Mouse (Mus musculus) MEL (cell line): ENCODE data around the gene Tor4a.

Source experiments
- CTCF ChIP-seq, 3 experiments: IDR thresholded peaks in 2 of 3; conservative IDR thresholded peaks in 1 of 3; 2 replicates each; pipeline ENCODE4 v1.5.1; 2011 to 2012; ENCODE audit warnings: low read length in 3 of 3, low read depth in 2 of 3, mild to moderate bottlenecking in 2 of 3, improper control_type of control experiment in 1 of 3, inconsistent platforms in 1 of 3, mixed read lengths in 1 of 3, moderate library complexity in 1 of 3; ENCODE audit not compliant: control insufficient read depth in 1 of 3, insufficient read depth in 1 of 3, poor library complexity in 1 of 3, severe bottlenecking in 1 of 3
- EP300 ChIP-seq, 2 experiments: IDR thresholded peaks; 2 replicates each; pipeline ENCODE4 v1.6.1; 2011; ENCODE audit warnings: improper control_type of control experiment in 2 of 2, low read length in 2 of 2, low read depth in 1 of 2, mild to moderate bottlenecking in 1 of 2
- ETS1 ChIP-seq: IDR thresholded peaks from 2 replicates; pipeline ENCODE4 v1.6.1; 2012; ENCODE audit warnings: low read depth, mild to moderate bottlenecking, inconsistent platforms, low read length, improper control_type of control experiment, moderate library complexity
- KAT2A ChIP-seq: conservative IDR thresholded peaks from 2 replicates; pipeline ENCODE4 v1.6.1; 2012; ENCODE audit warnings: low read depth, low read length, improper control_type of control experiment, inconsistent platforms
- MAX ChIP-seq: IDR thresholded peaks from 2 replicates; pipeline ENCODE4 v1.6.1; 2011; ENCODE audit warnings: low read length, improper control_type of control experiment
- MYC ChIP-seq: IDR thresholded peaks from 2 replicates; pipeline ENCODE4 v1.6.1; 2011; ENCODE audit warnings: low read depth, mild to moderate bottlenecking, low read length, improper control_type of control experiment, moderate library complexity
- NRF1 ChIP-seq: IDR thresholded peaks from 2 replicates; pipeline ENCODE4 v1.6.1; 2014; ENCODE audit warnings: low read depth, mild to moderate bottlenecking, inconsistent platforms, low read length, improper control_type of control experiment, moderate library complexity; ENCODE audit not compliant: poor library complexity, insufficient read depth, severe bottlenecking
- POLR2A ChIP-seq, 2 experiments: IDR thresholded peaks; 2 replicates each; pipeline ENCODE4 v1.6.1; 2011 to 2012; ENCODE audit warnings: low read length in 2 of 2, mild to moderate bottlenecking in 2 of 2, control low read depth in 1 of 2, improper control_type of control experiment in 1 of 2, low read depth in 1 of 2, moderate library complexity in 1 of 2; ENCODE audit not compliant: control insufficient read depth in 1 of 2, insufficient read depth in 1 of 2, poor library complexity in 1 of 2
- USF1 ChIP-seq: IDR thresholded peaks from 2 replicates; pipeline ENCODE4 v1.6.1; 2014; ENCODE audit warnings: low read depth, mild to moderate bottlenecking, inconsistent platforms, low read length, improper control_type of control experiment, moderate library complexity
- ZMIZ1 ChIP-seq: IDR thresholded peaks from 2 replicates; pipeline ENCODE4 v1.6.1; 2012; ENCODE audit warnings: low read depth, mild to moderate bottlenecking, inconsistent platforms, low read length, improper control_type of control experiment, moderate library complexity

DNA sequence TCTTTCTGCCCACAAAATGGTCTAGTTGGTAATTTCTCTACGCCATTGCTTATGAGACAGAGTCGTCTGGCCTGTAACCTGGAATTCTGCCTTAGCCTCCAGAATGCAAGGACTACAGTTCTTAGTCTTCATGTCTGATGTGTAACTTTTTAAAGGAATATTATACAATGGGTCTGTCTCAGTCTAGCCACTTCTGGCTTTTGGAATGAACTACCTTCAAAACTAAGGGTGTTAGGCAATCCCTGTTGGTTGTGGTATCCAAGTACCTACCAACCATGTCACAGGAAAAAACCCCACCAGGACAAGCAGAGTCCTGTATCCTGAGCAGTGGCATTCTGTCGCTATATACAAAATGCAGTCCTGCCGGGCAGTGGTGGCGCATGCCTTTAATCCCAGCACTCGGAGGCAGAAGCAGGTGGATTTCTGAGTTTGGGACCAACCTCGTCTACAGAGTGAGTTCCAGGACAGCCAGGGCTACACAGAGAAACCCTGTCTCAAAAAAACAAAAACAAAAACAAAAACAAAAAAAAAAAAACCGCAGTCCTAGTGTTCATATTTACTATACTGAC is 29.2 kb upstream of the Tor4a start:
- TF ChIP-seq POLR2A (IDR thresholded peaks at IDR 0.05; ENCODE audit: control insufficient read depth in 1 of 2, insufficient read depth in 1 of 2, low read depth in 1 of 2, low read length in 2 of 2, poor library complexity in 1 of 2) = no peak
- no peak for TF ChIP-seq KAT2A
- TF ChIP-seq ETS1 = no peak
- no peak for TF ChIP-seq CTCF (IDR thresholded peaks at IDR 0.05 in 2 of 3, conservative IDR thresholded peaks at IDR 0.05 in 1 of 3; ENCODE audit: control insufficient read depth in 1 of 3, insufficient read depth in 1 of 3, low read depth in 2 of 3, low read length in 3 of 3, poor library complexity in 1 of 3, severe bottlenecking in 1 of 3)
- TF ChIP-seq MYC = no peak
- no peak for TF ChIP-seq ZMIZ1
- TF ChIP-seq NRF1 = no peak
- no peak for TF ChIP-seq EP300 (IDR thresholded peaks at IDR 0.05; ENCODE audit: low read depth in 1 of 2, low read length in 2 of 2)
- no peak for TF ChIP-seq MAX
- no peak for TF ChIP-seq USF1
